Mouse (Mus musculus): Measurements from ENCODE around the gene Cd38.

GRCm38 (mm10) chr5:43842576-43843155 is 25.7 kb upstream of the Cd38 start:
- TF ChIP-seq CTCF (IDR thresholded peaks at IDR 0.05; ENCODE audit: low read depth, low read length), result no peak
- no peak for TF ChIP-seq POLR2A (IDR thresholded peaks at IDR 0.05; ENCODE audit: extremely low read depth, insufficient read depth, low read length)
